Mouse (Mus musculus) brain, embryonic 14.5 days (tissue): ENCODE measurements at regions not wholly inside any gene's neighbourhood (a gene's known extent, or its start where the extent isn't known, plus 50 kb on each side); places are given as distances from the start of the nearest gene placed in this dataset.

Source experiments
- DNase-seq: peaks from one replicate; pipeline ENCODE4 v3.0.0-alpha.2; 2011; ENCODE audit warnings: low read depth
- CTCF ChIP-seq: fragments of 200-500 bp; IDR thresholded peaks from 2 replicates; pipeline ENCODE4 v1.5.1; 2012; ENCODE audit warnings: inconsistent platforms, mild to moderate bottlenecking, moderate library complexity, borderline replicate concordance; ENCODE audit not compliant: insufficient read depth, insufficient read length; ENCODE audit errors: extremely low read depth
- POLR2A ChIP-seq: fragments of 200-500 bp; IDR thresholded peaks from 2 replicates; pipeline ENCODE4 v1.6.1; 2012; ENCODE audit warnings: mild to moderate bottlenecking, inconsistent platforms, borderline replicate concordance; ENCODE audit not compliant: poor library complexity, insufficient read depth, insufficient read length, severe bottlenecking; ENCODE audit errors: extremely low read depth

- peak; percentile 77 for DNase-seq
- TF ChIP-seq POLR2A: no peak
- no peak for TF ChIP-seq CTCF
These were observed 276.8 kb downstream of the Qdpr start for GRCm38 (mm10) chr5:45173035-45173755.

GRCm38 (mm10) chr5:45159194-45159593, 290.8 kb downstream of the Qdpr start:
- DNase-seq: no peak
- no peak for TF ChIP-seq POLR2A
- TF ChIP-seq CTCF: no peak

DNA sequence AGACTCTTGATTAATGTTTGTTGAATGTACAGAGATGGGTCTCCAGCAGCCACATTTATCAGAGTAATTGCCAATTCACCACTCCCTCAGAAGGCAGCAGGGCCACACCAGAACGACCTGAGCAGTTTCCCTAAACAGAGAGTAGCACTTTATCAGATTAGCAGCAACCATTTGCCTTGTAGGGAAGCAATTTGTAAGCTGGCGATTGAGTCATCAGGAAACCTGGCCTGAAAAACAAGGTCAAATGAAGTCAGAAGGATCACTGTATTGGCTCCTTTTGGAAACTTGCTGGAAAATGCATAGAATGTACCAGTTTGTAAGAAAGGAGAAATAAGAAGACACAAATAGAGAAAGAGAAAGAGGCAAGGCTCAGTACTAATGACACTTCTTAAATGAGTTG, 295.1 kb downstream of the Qdpr start:
- TF ChIP-seq CTCF: no peak
- TF ChIP-seq POLR2A: no peak
- DNase-seq: no peak

- TF ChIP-seq POLR2A (no peak), CTCF (no peak)
- no peak for DNase-seq
These were observed 305.9 kb downstream of the Qdpr start for GRCm38 (mm10) chr5:45144186-45144585.

DNA sequence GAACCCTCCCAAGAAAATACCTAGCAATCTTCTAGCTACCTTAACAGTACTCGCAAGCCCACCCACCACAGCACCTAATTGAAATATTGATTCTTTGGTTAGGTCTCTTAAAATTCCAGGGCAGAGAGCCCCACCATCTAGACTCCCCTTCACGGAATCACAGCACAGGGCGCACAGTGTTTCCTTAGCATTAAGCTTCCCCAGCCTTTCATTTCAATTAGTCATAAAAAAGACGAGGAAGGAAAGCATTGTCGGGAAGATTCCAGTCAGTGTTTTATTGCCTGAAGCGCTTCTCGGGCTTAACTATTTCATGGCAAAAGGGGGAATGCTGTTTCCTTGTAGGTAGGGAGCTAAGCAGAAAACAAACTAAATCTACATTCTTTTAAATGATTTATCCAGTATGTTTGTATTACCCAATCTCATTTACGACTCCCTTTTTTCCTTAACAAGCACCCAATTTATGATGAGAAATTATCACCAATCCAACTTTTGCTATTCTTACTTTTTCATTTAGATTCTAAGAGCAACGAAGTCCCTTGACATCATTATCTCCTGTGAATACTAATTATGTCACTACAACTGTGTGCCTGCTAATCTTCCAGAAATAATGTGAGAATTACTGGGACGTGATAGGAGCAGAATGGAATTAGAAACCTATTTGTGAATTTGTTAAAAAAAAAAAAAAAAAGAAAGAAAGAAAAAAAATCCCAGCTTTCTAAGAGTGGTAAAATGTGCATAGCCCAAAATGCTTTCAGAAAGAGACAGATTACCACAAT, 312.6 kb downstream of the Qdpr start:
- peak; percentile 71 for DNase-seq

DNA sequence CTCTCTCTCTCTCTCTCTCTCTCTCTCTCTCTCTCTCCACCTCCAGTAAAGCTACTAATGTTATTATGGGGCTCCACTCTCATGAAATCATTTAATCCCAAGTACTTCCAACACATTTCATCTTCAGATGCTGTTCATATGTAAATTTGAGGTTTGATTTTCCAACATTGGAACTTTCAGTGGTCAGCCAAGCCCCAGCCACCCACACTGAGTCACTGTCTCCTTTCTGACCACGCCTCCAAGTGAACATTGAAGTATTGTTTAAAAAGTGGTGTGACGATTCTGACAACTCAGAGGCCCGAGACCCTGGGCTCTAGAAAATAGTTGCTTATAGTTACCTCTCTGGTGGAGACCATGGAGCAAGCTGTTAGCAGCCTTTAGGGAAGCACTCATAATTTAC, 313.3 kb downstream of the Qdpr start:
- TF ChIP-seq POLR2A: no peak
- TF ChIP-seq CTCF: no peak
- no peak for DNase-seq

More for the DNA sequence above, 312.6 kb downstream of the Qdpr start:
- TF ChIP-seq POLR2A (no peak), CTCF (no peak)

DNA sequence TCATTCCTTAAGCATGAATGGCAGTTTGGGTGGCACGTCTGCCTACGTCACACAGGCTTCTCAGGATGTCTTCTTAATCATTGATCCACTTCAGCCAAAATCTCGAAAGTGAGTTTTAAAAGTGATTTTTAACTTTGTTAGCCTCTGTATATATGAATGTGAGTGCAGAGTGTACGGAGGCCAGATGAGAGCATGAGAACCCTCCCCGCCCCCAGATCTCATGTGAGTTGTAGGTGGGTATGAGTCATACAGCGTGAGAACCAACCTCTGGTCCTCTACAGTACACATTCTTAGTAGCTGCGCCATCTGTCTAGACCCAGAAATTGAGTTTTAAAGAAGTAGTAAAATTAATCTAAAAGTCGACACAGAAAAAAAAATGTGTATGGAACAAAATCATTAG, 322.1 kb downstream of the Qdpr start:
- TF ChIP-seq CTCF (no peak), POLR2A (no peak)
- no peak for DNase-seq

DNA sequence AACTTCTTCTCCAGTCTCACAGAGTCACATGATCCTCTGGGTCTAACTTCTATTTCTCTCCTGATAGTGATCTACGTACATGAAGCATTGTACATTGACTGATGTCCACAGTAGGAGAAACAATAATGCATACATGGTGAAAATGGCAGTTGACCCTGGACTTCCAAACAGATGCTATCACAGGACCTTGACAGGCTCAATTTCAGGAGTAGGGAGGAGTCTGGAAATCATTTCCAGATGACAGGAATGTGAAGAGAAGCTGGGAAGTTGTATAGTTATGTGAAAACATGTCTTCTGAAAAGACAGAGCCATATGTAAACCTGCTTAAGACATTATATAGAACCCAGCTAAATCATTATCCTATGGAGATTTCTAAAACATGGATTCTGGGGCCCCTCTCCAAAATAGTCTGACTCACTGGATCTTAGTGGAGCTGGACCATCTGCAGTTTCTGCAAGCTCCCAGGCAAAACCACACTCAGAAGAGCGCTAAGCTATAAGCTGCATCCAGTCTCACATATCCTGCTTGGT, 322.3 kb upstream of the Ldb2 start:
- DNase-seq: no peak
- TF ChIP-seq CTCF: no peak
- no peak for TF ChIP-seq POLR2A

GRCm38 (mm10) chr5:45119757-45120156, 320.3 kb upstream of the Ldb2 start:
- TF ChIP-seq CTCF (no peak), POLR2A (no peak)
- no peak for DNase-seq

DNA sequence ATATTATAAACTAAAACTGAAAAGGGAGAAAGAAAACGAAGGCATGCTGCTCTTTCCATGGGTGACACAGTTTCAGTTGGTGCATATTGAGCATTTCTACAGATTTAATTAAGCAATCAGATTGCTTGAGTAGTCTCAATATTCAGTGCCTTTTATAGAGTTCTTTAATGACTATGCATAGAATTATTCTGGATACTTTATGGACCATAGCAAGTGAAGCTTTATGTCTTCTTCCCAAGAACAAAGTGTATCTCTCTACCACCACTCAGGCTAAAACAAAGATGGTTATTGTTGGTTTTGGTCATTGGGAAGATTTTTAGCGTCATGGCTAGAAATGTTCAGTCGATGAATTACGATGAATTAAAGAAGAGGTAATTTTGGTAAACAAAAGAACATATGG, 311.8 kb upstream of the Ldb2 start:
- TF ChIP-seq POLR2A: no peak
- no peak for TF ChIP-seq CTCF
- no peak for DNase-seq

GRCm38 (mm10) chr5:45110797-45111196, 311.3 kb upstream of the Ldb2 start:
- DNase-seq: no peak
- no peak for TF ChIP-seq POLR2A
- TF ChIP-seq CTCF: no peak
